Mouse (Mus musculus) brain, adult 2 months (tissue): ENCODE measurements around the gene Cbr2.

Experiments
- DNase-seq: peaks from one replicate; pipeline ENCODE4 v3.0.0; 2011; ENCODE audit warnings: low read depth, low spot score

Cbr2 gene

GRCm38 (mm10) chr11:120731395-120731794 is 519 bp downstream of the Cbr2 start:
- DNase-seq: no peak

- DNase-seq: no peak
Measured at GRCm38 (mm10) chr11:120730331-120730870, 1.5 kb downstream of the Cbr2 start.

- peak; percentile 32 for DNase-seq
Measured at GRCm38 (mm10) chr11:120729432-120730050, 2.4 kb downstream of the Cbr2 start.

GRCm38 (mm10) chr11:120728530-120729240 is 3.2 kb downstream of the Cbr2 start:
- DNase-seq: no peak

- no peak for DNase-seq
Measured at GRCm38 (mm10) chr11:120727564-120727963, 4.3 kb downstream of the Cbr2 start.

- peak; percentile 94 for DNase-seq
Measured at GRCm38 (mm10) chr11:120727169-120727527, 4.8 kb downstream of the Cbr2 start, which contains the start of gene Dcxr. TSS of gene Dcxr (minus strand) at chr11:120727281.

GRCm38 (mm10) chr11:120726243-120727168 is 5.4 kb downstream of the Cbr2 start:
- no peak for DNase-seq

GRCm38 (mm10) chr11:120723509-120723908 is 8.4 kb downstream of the Cbr2 start:
- no peak for DNase-seq

- no peak for DNase-seq
Measured at GRCm38 (mm10) chr11:120722761-120723382, 9.0 kb downstream of the Cbr2 start.

GRCm38 (mm10) chr11:120722067-120722630 is 9.8 kb downstream of the Cbr2 start:
- DNase-seq: no peak

- DNase-seq: peak; percentile 71
Measured at GRCm38 (mm10) chr11:120721124-120722066, 10.5 kb downstream of the Cbr2 start, which contains the start of gene Rac3. TSS of gene Rac3 (plus strand) at chr11:120721470.

GRCm38 (mm10) chr11:120720450-120720849 is 11.5 kb downstream of the Cbr2 start:
- peak; percentile 96 for DNase-seq

GRCm38 (mm10) chr11:120719841-120720376 is 12.0 kb downstream of the Cbr2 start:
- no peak for DNase-seq

- DNase-seq: no peak
Measured at GRCm38 (mm10) chr11:120719242-120719641, 12.7 kb downstream of the Cbr2 start.

GRCm38 (mm10) chr11:120715131-120715530 is 16.8 kb downstream of the Cbr2 start:
- no peak for DNase-seq

- no peak for DNase-seq
Measured at GRCm38 (mm10) chr11:120714546-120714945, 17.4 kb downstream of the Cbr2 start.

- peak; percentile 99 for DNase-seq
Measured at GRCm38 (mm10) chr11:120713580-120714518, 18.1 kb downstream of the Cbr2 start, which contains the start of the genes Cenpx and Lrrc45. TSS of gene Cenpx (minus strand) at chr11:120713738. TSS of gene Lrrc45 (plus strand) at chr11:120713925.
